Mouse (Mus musculus) left cerebral cortex, adult 18-20 months (tissue): ENCODE results near the gene Rab4b. TPM values are rescaled to one million over a fixed set of nuclear protein-coding genes. Genes with fewer than 3 reads are reported as not detected.

Experiments
- DNase-seq, 2 experiments: peaks; one replicate each; pipeline ENCODE4 v3.0.0; 2021 to 2022; ENCODE audit warnings: low spot score in 2 of 2, mixed read lengths in 1 of 2
- total RNA-seq, 2 experiments: library from RNA; stranded (reverse); gene quantifications; 2 replicates each; pipeline ENCODE4 v1.2.3; 2021

The Rab4b gene
- total RNA-seq, 2 experiments from 2014 or later, result 93.0 to 99.8 TPM

GRCm38 (mm10) chr7:27161744-27162143, 17.0 kb downstream of the Rab4b start:
- DNase-seq, result no peak

- no peak for DNase-seq
Observed at GRCm38 (mm10) chr7:27160921-27161320, 17.8 kb downstream of the Rab4b start.

GRCm38 (mm10) chr7:27159882-27160281, 18.8 kb downstream of the Rab4b start:
- DNase-seq, result peak; percentile 76 to 81

- no peak for DNase-seq
Observed at GRCm38 (mm10) chr7:27159256-27159655, 19.4 kb downstream of the Rab4b start.

- DNase-seq, result no peak
Observed at GRCm38 (mm10) chr7:27158171-27158570, 20.5 kb downstream of the Rab4b start.

GRCm38 (mm10) chr7:27156005-27156404, 22.7 kb downstream of the Rab4b start:
- DNase-seq, result peak; percentile 68 to 75

GRCm38 (mm10) chr7:27153205-27153764, 25.4 kb downstream of the Rab4b start, which contains the start of gene Cyp2t4:
Cyp2t4 (plus strand) TSS chr7:27153714.
- peak in 1 of 2 experiments; percentile 13 for DNase-seq

GRCm38 (mm10) chr7:27136410-27136996, 42.2 kb downstream of the Rab4b start:
- DNase-seq, result no peak

GRCm38 (mm10) chr7:27133757-27134156, 44.9 kb downstream of the Rab4b start:
- no peak for DNase-seq

- no peak for DNase-seq
Observed at GRCm38 (mm10) chr7:27133156-27133555, 45.5 kb downstream of the Rab4b start.

- peak; percentile 56 to 73 for DNase-seq
Observed at GRCm38 (mm10) chr7:27132588-27132987, 46.1 kb downstream of the Rab4b start.

GRCm38 (mm10) chr7:27131387-27131786, 47.3 kb downstream of the Rab4b start:
- no peak for DNase-seq

GRCm38 (mm10) chr7:27130521-27131370, 48.0 kb downstream of the Rab4b start:
- DNase-seq, result no peak

GRCm38 (mm10) chr7:27129811-27130210, 48.9 kb downstream of the Rab4b start:
- no peak for DNase-seq

- DNase-seq, result no peak
Observed at GRCm38 (mm10) chr7:27128946-27129345, 49.8 kb downstream of the Rab4b start.

- peak; percentile 24 to 54 for DNase-seq
Observed at GRCm38 (mm10) chr7:27128162-27128561, 50.5 kb downstream of the Rab4b start.

GRCm38 (mm10) chr7:27124969-27125368, 53.7 kb downstream of the Rab4b start:
- no peak for DNase-seq

GRCm38 (mm10) chr7:27124305-27124832, 54.3 kb downstream of the Rab4b start:
- DNase-seq, result no peak

GRCm38 (mm10) chr7:27119676-27120075, 59.0 kb downstream of the Rab4b start, which contains the start of gene Cyp2f2:
Cyp2f2 (plus strand) TSS chr7:27119909.
- DNase-seq, result no peak
